Mouse (Mus musculus) layer of hippocampus, postnatal 36 days (tissue): ENCODE results near the gene Adcy9. TPM values are rescaled to one million over a fixed set of nuclear protein-coding genes. Genes with fewer than 3 reads are reported as not detected.

Experiments
- DNase-seq, 2 experiments: peaks; one replicate each; pipeline ENCODE4 v3.0.0; 2022
- total RNA-seq, 2 experiments: library from RNA; stranded (reverse); gene quantifications; 2 replicates each; pipeline ENCODE4 v1.2.3; 2021

Adcy9 gene
- total RNA-seq, 2 experiments from 2014 or later = 97.5 to 103 TPM

GRCm38 (mm10) chr16:4318001-4318526, 102.2 kb downstream of the Adcy9 start:
- no peak for DNase-seq

GRCm38 (mm10) chr16:4316094-4316474, 104.2 kb downstream of the Adcy9 start:
- peak; percentile 77 to 81 for DNase-seq

GRCm38 (mm10) chr16:4315352-4316093, 104.8 kb downstream of the Adcy9 start:
- DNase-seq = no peak

- DNase-seq = no peak
These were observed 105.4 kb downstream of the Adcy9 start for GRCm38 (mm10) chr16:4314891-4315290.

- DNase-seq = no peak
These were observed 108.3 kb downstream of the Adcy9 start for GRCm38 (mm10) chr16:4312018-4312417.

- DNase-seq = no peak
These were observed 108.7 kb downstream of the Adcy9 start for GRCm38 (mm10) chr16:4311608-4312007.

GRCm38 (mm10) chr16:4307795-4308194, 112.5 kb downstream of the Adcy9 start:
- no peak for DNase-seq

GRCm38 (mm10) chr16:4304176-4304922, 115.9 kb downstream of the Adcy9 start:
- DNase-seq = no peak

GRCm38 (mm10) chr16:4303554-4303953, 116.7 kb downstream of the Adcy9 start:
- DNase-seq = no peak

- DNase-seq = no peak
These were observed 120.0 kb downstream of the Adcy9 start for GRCm38 (mm10) chr16:4300280-4300679.

GRCm38 (mm10) chr16:4293259-4293658, 127.0 kb downstream of the Adcy9 start:
- DNase-seq = no peak

- DNase-seq = no peak
These were observed 130.8 kb downstream of the Adcy9 start for GRCm38 (mm10) chr16:4289507-4289906.

- no peak for DNase-seq
These were observed 133.7 kb downstream of the Adcy9 start for GRCm38 (mm10) chr16:4286593-4286992.

GRCm38 (mm10) chr16:4285257-4285656, 135.0 kb downstream of the Adcy9 start:
- no peak for DNase-seq

GRCm38 (mm10) chr16:4283267-4283851, 136.9 kb downstream of the Adcy9 start:
- no peak for DNase-seq

GRCm38 (mm10) chr16:4281470-4281869, 138.8 kb downstream of the Adcy9 start:
- no peak for DNase-seq

- DNase-seq = no peak
These were observed 139.3 kb downstream of the Adcy9 start for GRCm38 (mm10) chr16:4280949-4281348.

- no peak for DNase-seq
These were observed 140.7 kb downstream of the Adcy9 start for GRCm38 (mm10) chr16:4279601-4280000.

- DNase-seq = no peak
These were observed 143.7 kb downstream of the Adcy9 start for GRCm38 (mm10) chr16:4276621-4277020.

- DNase-seq = no peak
These were observed 144.1 kb downstream of the Adcy9 start for GRCm38 (mm10) chr16:4276151-4276550.

GRCm38 (mm10) chr16:4273702-4274476, 146.4 kb downstream of the Adcy9 start:
- peak; percentile 60 to 66 for DNase-seq

- no peak for DNase-seq
These were observed 148.0 kb downstream of the Adcy9 start for GRCm38 (mm10) chr16:4272254-4272653.
